Mouse (Mus musculus) ES-Bruce4 (cell line): Measurements from ENCODE around the gene Myo1e.

Experiments used
- CTCF ChIP-seq: IDR thresholded peaks from one replicate; pipeline ENCODE4 v1.8.1; 2011; ENCODE audit warnings: low read depth, low read length
- EP300 ChIP-seq: IDR thresholded peaks from 2 replicates; pipeline ENCODE4 v1.6.1; 2011; ENCODE audit warnings: low read depth, low read length; ENCODE audit not compliant: insufficient read depth
- POLR2A ChIP-seq: IDR thresholded peaks from one replicate; pipeline ENCODE4 v1.8.1; 2011; ENCODE audit warnings: low read length; ENCODE audit not compliant: insufficient read depth

DNA sequence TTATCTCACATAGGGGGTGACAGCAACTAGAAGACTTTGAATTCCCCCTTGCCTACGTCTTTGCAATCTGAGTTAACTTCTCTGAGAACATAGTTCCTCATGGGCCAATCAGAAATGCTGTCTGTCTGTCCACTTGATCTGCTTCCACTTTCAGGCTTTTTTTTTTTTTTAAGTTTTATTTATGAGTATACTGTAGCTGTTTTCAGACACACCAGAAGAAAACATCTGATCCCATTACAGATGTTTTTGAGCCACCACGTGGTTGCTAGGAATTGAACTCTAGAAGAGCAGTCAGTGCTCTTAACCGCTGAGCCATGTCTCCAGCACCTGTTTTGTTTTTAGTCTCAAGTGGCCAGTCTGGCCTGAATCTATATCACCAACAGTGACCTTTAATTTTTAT lies 32.1 kb downstream of the Myo1e start:
- TF ChIP-seq CTCF, result no peak
- no peak for TF ChIP-seq POLR2A
- TF ChIP-seq EP300, result no peak
